Mouse (Mus musculus) testis, adult 2 months (tissue): ENCODE measurements at regions not wholly inside any gene's neighbourhood (a gene's known extent, or its start where the extent isn't known, plus 50 kb on each side); places are given as distances from the start of the nearest gene placed in this dataset.

Experiments
- H3K27ac ChIP-seq: fragments of 200-500 bp; 2 replicates; pipeline ENCODE4 v1.5.1; 2012; ENCODE audit warnings: low read depth, low read length; ENCODE audit not compliant: control insufficient read depth, insufficient read depth
- H3K27me3 ChIP-seq: fragments of 200-500 bp; 2 replicates; pipeline ENCODE4 v1.6.1; 2012; ENCODE audit warnings: mild to moderate bottlenecking, low read length, moderate library complexity; ENCODE audit not compliant: control insufficient read depth, insufficient read depth
- H3K36me3 ChIP-seq: fragments of 200-500 bp; 2 replicates; pipeline ENCODE4 v1.6.1; 2012; ENCODE audit warnings: mild to moderate bottlenecking, low read length; ENCODE audit not compliant: control insufficient read depth, insufficient read depth
- H3K4me1 ChIP-seq: fragments of 200-500 bp; 2 replicates; pipeline ENCODE4 v1.6.1; 2012; ENCODE audit warnings: low read length; ENCODE audit not compliant: control insufficient read depth, insufficient read depth
- H3K4me3 ChIP-seq: fragments of 200-500 bp; 2 replicates; pipeline ENCODE4 v1.5.1; 2012; ENCODE audit warnings: low read depth, mild to moderate bottlenecking, low read length, moderate library complexity, mixed read lengths; ENCODE audit not compliant: control insufficient read depth
- CTCF ChIP-seq: fragments of 200-500 bp; IDR thresholded peaks from 2 replicates; pipeline ENCODE4 v1.5.1; 2012; ENCODE audit warnings: low read depth, mild to moderate bottlenecking, inconsistent platforms, low read length, moderate library complexity; ENCODE audit not compliant: control insufficient read depth, insufficient read depth, insufficient replicate concordance
- POLR2A ChIP-seq: fragments of 200-500 bp; IDR thresholded peaks from 2 replicates; pipeline ENCODE4 v1.6.1; 2012; ENCODE audit warnings: low read depth, mild to moderate bottlenecking, inconsistent platforms, low read length, moderate library complexity; ENCODE audit not compliant: control insufficient read depth

GRCm38 (mm10) chr13:101142104-101142735 lies 309.0 kb upstream of the Slc30a5 start:
- Histone ChIP-seq H3K4me1 (no peaks in the 10 kb centered on the region), H3K27ac (no peak overlapping the region), H3K36me3 (no peaks in the 10 kb centered on the region), H3K4me3 (no peak overlapping the region), H3K27me3 (no peaks in the 10 kb centered on the region)
- TF ChIP-seq CTCF (no peak), POLR2A (no peak)

- H3K27me3 ChIP-seq, result no peaks in the 10 kb centered on the region
- no peaks in the 10 kb centered on the region for H3K36me3 ChIP-seq
- H3K4me1 ChIP-seq, result no peaks in the 10 kb centered on the region
These were observed 296.2 kb upstream of the Slc30a5 start for GRCm38 (mm10) chr13:101129466-101129865.

GRCm38 (mm10) chr13:101127808-101128207 lies 294.6 kb upstream of the Slc30a5 start:
- Histone ChIP-seq H3K27ac (no peak overlapping the region), H3K27me3 (no peaks in the 10 kb centered on the region), H3K4me3 (no peak overlapping the region), H3K36me3 (no peaks in the 10 kb centered on the region), H3K4me1 (no peaks in the 10 kb centered on the region)
- no peak for TF ChIP-seq CTCF
- no peak for TF ChIP-seq POLR2A

More at GRCm38 (mm10) chr13:101129466-101129865, 296.2 kb upstream of the Slc30a5 start:
- no peak for TF ChIP-seq CTCF
- no peak for TF ChIP-seq POLR2A
- H3K27ac ChIP-seq, result no peak overlapping the region
- no peak overlapping the region for H3K4me3 ChIP-seq

GRCm38 (mm10) chr13:101127262-101127661 lies 294.0 kb upstream of the Slc30a5 start:
- TF ChIP-seq CTCF (no peak), POLR2A (no peak)
- no peak overlapping the region for H3K4me3 ChIP-seq
- H3K36me3 ChIP-seq, result no peaks in the 10 kb centered on the region
- H3K27ac ChIP-seq, result no peak overlapping the region
- no peaks in the 10 kb centered on the region for H3K27me3 ChIP-seq
- no peaks in the 10 kb centered on the region for H3K4me1 ChIP-seq

- no peak for TF ChIP-seq CTCF
- TF ChIP-seq POLR2A, result no peak
These were observed 284.1 kb upstream of the Slc30a5 start for GRCm38 (mm10) chr13:101117311-101117710.

GRCm38 (mm10) chr13:101115296-101115695 lies 282.1 kb upstream of the Slc30a5 start:
- Histone ChIP-seq H3K4me1 (peaks cover 2% of the 10 kb centered on the region; the same call in 1 of the 2 replicates), H3K4me3 (no peak overlapping the region), H3K27me3 (no peaks in the 10 kb centered on the region), H3K36me3 (no peaks in the 10 kb centered on the region), H3K27ac (no peak overlapping the region)
- TF ChIP-seq CTCF (no peak), POLR2A (no peak)

More at GRCm38 (mm10) chr13:101117311-101117710, 284.1 kb upstream of the Slc30a5 start:
- Histone ChIP-seq H3K4me1 (peaks cover 2% of the 10 kb centered on the region; the same call in 1 of the 2 replicates), H3K4me3 (no peak overlapping the region), H3K27me3 (no peaks in the 10 kb centered on the region), H3K36me3 (no peaks in the 10 kb centered on the region), H3K27ac (no peak overlapping the region)

GRCm38 (mm10) chr13:101112176-101112575 lies 278.9 kb upstream of the Slc30a5 start:
- no peak overlapping the region for H3K4me3 ChIP-seq
- H3K4me1 ChIP-seq, result no peaks in the 10 kb centered on the region
- H3K27me3 ChIP-seq, result no peaks in the 10 kb centered on the region
- TF ChIP-seq CTCF, result no peak
- H3K27ac ChIP-seq, result no peak overlapping the region
- no peaks in the 10 kb centered on the region for H3K36me3 ChIP-seq

GRCm38 (mm10) chr13:101111773-101112172 lies 278.5 kb upstream of the Slc30a5 start:
- no peaks in the 10 kb centered on the region for H3K36me3 ChIP-seq
- H3K4me3 ChIP-seq, result no peak overlapping the region
- TF ChIP-seq POLR2A (no peak), CTCF (no peak)
- H3K27ac ChIP-seq, result no peak overlapping the region
- no peaks in the 10 kb centered on the region for H3K4me1 ChIP-seq
- no peaks in the 10 kb centered on the region for H3K27me3 ChIP-seq
